Mouse (Mus musculus) forebrain, embryonic 13.5 days (tissue): ENCODE measurements around the gene Prss16. TPM values are rescaled to one million over a fixed set of nuclear protein-coding genes. Genes with fewer than 3 reads are reported as not detected.

Experiments used
- ATAC-seq: fragments of 200-750 bp; cut with Nextera tagmentation; 2 replicates; pipeline ENCODE4 v1.8.0; 2017
- H3K27ac ChIP-seq: fragments of 300-500 bp; sonication (generic); 2 replicates; pipeline ENCODE4 v1.5.1; 2015; ENCODE audit warnings: inconsistent platforms, mild to moderate bottlenecking, moderate library complexity
- H3K27me3 ChIP-seq: fragments of 300-500 bp; sonication (generic); 2 replicates; pipeline ENCODE4 v1.6.1; 2015; ENCODE audit warnings: mild to moderate bottlenecking, inconsistent platforms
- H3K36me3 ChIP-seq: fragments of 300-500 bp; sonication (generic); 2 replicates; pipeline ENCODE4 v1.6.1; 2015; ENCODE audit warnings: mild to moderate bottlenecking, inconsistent platforms; ENCODE audit not compliant: poor library complexity, severe bottlenecking
- H3K4me1 ChIP-seq: fragments of 300-500 bp; sonication (generic); 2 replicates; pipeline ENCODE4 v1.6.1; 2015; ENCODE audit warnings: inconsistent platforms
- H3K4me2 ChIP-seq: fragments of 300-500 bp; sonication (generic); 2 replicates; pipeline ENCODE4 v1.6.1; 2015; ENCODE audit warnings: inconsistent platforms, mild to moderate bottlenecking, moderate library complexity
- H3K4me3 ChIP-seq: fragments of 300-500 bp; sonication (generic); 2 replicates; pipeline ENCODE4 v1.5.1; 2015; ENCODE audit warnings: mild to moderate bottlenecking, inconsistent platforms
- H3K9ac ChIP-seq: fragments of 300-500 bp; sonication (generic); 2 replicates; pipeline ENCODE4 v1.6.1; 2015; ENCODE audit warnings: mild to moderate bottlenecking, inconsistent platforms
- H3K9me3 ChIP-seq: fragments of 300-500 bp; sonication (generic); replicated peaks from 2 replicates; pipeline ENCODE4 v1.6.1; 2016; ENCODE audit warnings: inconsistent platforms
- WGBS: fragments of 180-500 bp; shearing (Covaris S2); methylation state at CpG from one replicate; pipeline ENCODE4 v1.1.7; 2015; 5-methylcytosine and 5-hydroxymethylcytosine counted together
- microRNA-seq: library from miRNA; unstranded; fragments of <30 nt; microRNA quantifications from one replicate; pipeline ENCODE4, GENCODE M21; 2016
- polyA plus RNA-seq: library from polyadenylated mRNA; unstranded; fragments of >200 nt; fragmentation: Nextera tagmentation; extraction: Ambion mirVana; gene quantifications from 2 replicates; pipeline ENCODE4 v1.2.1, GENCODE M21; 2015

The Prss16 gene
- polyA plus RNA-seq, 1 experiment from 2014 or later, result not detected

- peak overlapping the region; percentile 80 for H3K27ac ChIP-seq
- H3K4me2 ChIP-seq, result peak overlapping the region; percentile 41
- peaks cover 11% of the 10 kb centered on the region for H3K27me3 ChIP-seq
- no peaks in the 10 kb centered on the region for H3K4me1 ChIP-seq
- 4% methylated on average over 20 of the region's 20 CpGs for WGBS
- H3K9me3 ChIP-seq, result no peaks in the 10 kb centered on the region
- H3K9ac ChIP-seq, result peak overlapping the region; percentile 71
- peak; percentile 97 for ATAC-seq
- H3K4me3 ChIP-seq, result peak overlapping the region; percentile 47
- H3K36me3 ChIP-seq, result no peaks in the 10 kb centered on the region
Measured at GRCm38 (mm10) chr13:21974726-21975473, 34.6 kb downstream of the Prss16 start.

- Histone ChIP-seq H3K27me3 (peaks cover 6% of the 10 kb centered on the region), H3K4me1 (no peaks in the 10 kb centered on the region), H3K9ac (peak overlapping the region; percentile 71), H3K27ac (peak overlapping the region; percentile 80), H3K4me3 (peak overlapping the region; percentile 47), H3K4me2 (peak overlapping the region; percentile 41), H3K36me3 (no peaks in the 10 kb centered on the region), H3K9me3 (no peaks in the 10 kb centered on the region)
- ATAC-seq, result peak; percentile 89
- under 1% methylated on average over 23 of the region's 23 CpGs for WGBS
Measured at GRCm38 (mm10) chr13:21974221-21974725, 35.3 kb downstream of the Prss16 start.

GRCm38 (mm10) chr13:21971641-21972040 is 37.9 kb downstream of the Prss16 start:
- Histone ChIP-seq H3K4me3 (no peak overlapping the region), H3K9me3 (no peaks in the 10 kb centered on the region), H3K27ac (no peak overlapping the region), H3K27me3 (0 out of 2 replicates have a peak, but pooled peaks cover 2% of the 10 kb centered on the region), H3K36me3 (no peaks in the 10 kb centered on the region), H3K4me2 (no peak overlapping the region), H3K4me1 (no peaks in the 10 kb centered on the region), H3K9ac (no peak overlapping the region)
- 35% methylated on average over 3 of the region's 3 CpGs for WGBS
- ATAC-seq, result no peak

GRCm38 (mm10) chr13:21969816-21970215 is 39.7 kb downstream of the Prss16 start:
- H3K9me3 ChIP-seq, result no peaks in the 10 kb centered on the region
- H3K36me3 ChIP-seq, result no peaks in the 10 kb centered on the region
- no peak for ATAC-seq
- no peak overlapping the region for H3K27ac ChIP-seq
- H3K27me3 ChIP-seq, result 0 out of 2 replicates have a peak, but pooled peaks cover 2% of the 10 kb centered on the region
- 69% methylated on average over 2 of the region's 2 CpGs for WGBS
- H3K4me3 ChIP-seq, result no peak overlapping the region
- H3K9ac ChIP-seq, result no peak overlapping the region
- H3K4me1 ChIP-seq, result no peaks in the 10 kb centered on the region
- no peak overlapping the region for H3K4me2 ChIP-seq

GRCm38 (mm10) chr13:21969269-21969668 is 40.3 kb downstream of the Prss16 start:
- ATAC-seq, result no peak
- Histone ChIP-seq H3K27ac (no peak overlapping the region), H3K4me3 (no peak overlapping the region), H3K4me2 (no peak overlapping the region), H3K27me3 (0 out of 2 replicates have a peak, but pooled peaks cover 2% of the 10 kb centered on the region), H3K4me1 (no peaks in the 10 kb centered on the region), H3K9me3 (no peaks in the 10 kb centered on the region), H3K9ac (no peak overlapping the region), H3K36me3 (peaks cover 5% of the 10 kb centered on the region)
- WGBS, result 42% methylated on average over 1 of the region's 1 CpGs

Small RNA genes within 50 kb of the gene (microRNA-seq; reads per million reads assigned to microRNA genes)
- not detected for gene Gm44390
- gene Gm44486, result not detected

Other genes starting within 250 kb of the Prss16 start
- 37.1 and 38.4 TPM in 2 replicates for gene Hist1h1b, start 229.1 kb downstream of the Prss16 start, polyA plus RNA-seq
- gene Hist1h3i, start 226.4 kb downstream of the Prss16 start, polyA plus RNA-seq, result 166 and 192 TPM in 2 replicates
- gene Hist1h2an, start 222.5 kb downstream of the Prss16 start, polyA plus RNA-seq, result 12.8 and 16.1 TPM in 2 replicates
- gene Hist1h2bp, start 222.3 kb downstream of the Prss16 start, polyA plus RNA-seq, result 2.1 and 2.3 TPM in 2 replicates
- gene Hist1h2bq, start 199.5 kb downstream of the Prss16 start, polyA plus RNA-seq, result 24.9 and 25.3 TPM in 2 replicates
- 1.9 TPM in 1 of 2 replicates, not detected in the other for gene Hist1h2ao, start 199.3 kb downstream of the Prss16 start, polyA plus RNA-seq
- not detected in 2 replicates for gene Hist1h4m, start 198.0 kb downstream of the Prss16 start, polyA plus RNA-seq
- 12.8 and 20.2 TPM in 2 replicates for gene Hist1h4n, start 177.5 kb downstream of the Prss16 start, polyA plus RNA-seq
- 4,205 and 5,125 TPM in 2 replicates for gene Hist1h2ap, start 176.2 kb downstream of the Prss16 start, polyA plus RNA-seq
- 24.7 and 27.2 TPM in 2 replicates for gene Hist1h2br, start 176.0 kb downstream of the Prss16 start, polyA plus RNA-seq
- 25.4 and 29.2 TPM in 2 replicates for gene Zfp184, start 64.6 kb downstream of the Prss16 start, polyA plus RNA-seq
- 0.09 TPM in 1 of 2 replicates, not detected in the other for gene Pom121l2, start 28.5 kb downstream of the Prss16 start, polyA plus RNA-seq
- 2.8 and 10.7 TPM in 2 replicates for gene Hist1h2ah, start 25.8 kb upstream of the Prss16 start, polyA plus RNA-seq
- gene Hist1h2bk, start 26.1 kb upstream of the Prss16 start, polyA plus RNA-seq, result 7.5 and 10.3 TPM in 2 replicates
- 42.8 and 45.2 TPM in 2 replicates for gene Hist1h4i, start 31.6 kb upstream of the Prss16 start, polyA plus RNA-seq
- gene Hist1h2ag, start 33.2 kb upstream of the Prss16 start, polyA plus RNA-seq, result 60.3 and 62.0 TPM in 2 replicates
- 13.3 and 13.9 TPM in 2 replicates for gene Hist1h2bj, start 33.5 kb upstream of the Prss16 start, polyA plus RNA-seq
- not detected in 2 replicates for gene Vmn1r188, start 74.7 kb upstream of the Prss16 start, polyA plus RNA-seq
- gene Vmn1r189, start 96.1 kb upstream of the Prss16 start, polyA plus RNA-seq, result not detected in 2 replicates
- not detected in 2 replicates for gene Vmn1r191, start 174.2 kb upstream of the Prss16 start, polyA plus RNA-seq
- not detected in 2 replicates for gene Vmn1r192, start 181.4 kb upstream of the Prss16 start, polyA plus RNA-seq
- gene Vmn1r193, start 213.4 kb upstream of the Prss16 start, polyA plus RNA-seq, result not detected in 2 replicates
- not detected in 2 replicates for gene Vmn1r194, start 234.5 kb upstream of the Prss16 start, polyA plus RNA-seq